ENCODE assay signal across 19 mouse cellular contexts in the genomic region with DNA sequence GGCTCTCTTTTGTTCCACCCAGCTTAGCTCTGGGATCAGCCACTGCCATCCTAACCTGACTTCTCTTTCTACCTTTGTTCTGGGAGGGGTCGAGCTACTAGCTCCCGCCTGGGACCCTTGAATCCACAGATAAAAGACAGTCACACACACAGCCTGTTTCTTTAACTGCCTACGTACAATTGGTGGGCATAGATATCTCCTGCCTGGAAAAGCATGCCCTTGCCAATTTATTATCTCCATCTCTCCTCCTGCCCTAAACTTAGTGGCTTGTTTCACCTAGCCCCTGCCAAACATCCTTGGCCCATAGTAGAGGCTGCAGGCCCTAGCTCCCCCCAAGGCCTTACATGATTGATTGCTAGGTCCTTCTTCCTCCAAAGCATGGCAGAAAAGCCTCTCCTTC.
"Had no signal": no experiment of that assay in that cellular context is flagged by ENCODE, and none has a peak within 500 bp of the region (broad histone marks: within the 10 kb centered on the region; RNA-seq: fewer than 3 reads in every experiment).

No protein-coding gene starts in this region.

- DNase-seq: kidney, adult 18-20 months; kidney, adult 9 months; kidney, postnatal 14 days; layer of hippocampus, adult 9-11 months; lung, embryonic 14.5 days; right cerebral cortex, postnatal 14 days; spleen, adult 18-20 months; thymus, postnatal 25 days had no signal

- H3K4me3 ChIP-seq: layer of hippocampus, adult 2 months; limb, embryonic 10.5 days; limb, embryonic 13.5 days; megakaryocyte, embryonic 14.5 days; midbrain, embryonic 12.5 days had no signal

- H3K4me2 ChIP-seq: limb, embryonic 13.5 days; lung, embryonic 14.5 days; midbrain, embryonic 12.5 days had no signal

- H3K4me1 ChIP-seq: limb, embryonic 10.5 days; limb, embryonic 13.5 days; midbrain, embryonic 12.5 days had no signal

- H3K9me3 ChIP-seq: limb, embryonic 10.5 days; limb, embryonic 13.5 days; midbrain, embryonic 12.5 days had no signal

- H3K27ac ChIP-seq: hindbrain, postnatal 0 days; layer of hippocampus, adult 2 months; limb, embryonic 10.5 days; limb, embryonic 13.5 days; macrophage; midbrain, embryonic 12.5 days; stomach, postnatal 0 days had no signal

- ATAC-seq: hindbrain, postnatal 0 days; inflammation-experienced regulatory T-cells, adult 6 months; intestine, embryonic 16.5 days; lung, postnatal 0 days had no signal

- H3K36me3 ChIP-seq: limb, embryonic 10.5 days; limb, embryonic 13.5 days; midbrain, embryonic 12.5 days had no signal

- H3K9ac ChIP-seq: limb, embryonic 13.5 days; lung, embryonic 14.5 days; midbrain, embryonic 12.5 days had no signal

- H3K27me3 ChIP-seq: limb, embryonic 13.5 days; midbrain, embryonic 12.5 days had no signal
